Mouse (Mus musculus): ENCODE data around the gene Prkch. TPM values are rescaled to one million over a fixed set of nuclear protein-coding genes. Genes with fewer than 3 reads are reported as not detected.

Gene Prkch
- polyA plus RNA-seq, 1 experiment from 2014 or later: 8.0 TPM

DNA sequence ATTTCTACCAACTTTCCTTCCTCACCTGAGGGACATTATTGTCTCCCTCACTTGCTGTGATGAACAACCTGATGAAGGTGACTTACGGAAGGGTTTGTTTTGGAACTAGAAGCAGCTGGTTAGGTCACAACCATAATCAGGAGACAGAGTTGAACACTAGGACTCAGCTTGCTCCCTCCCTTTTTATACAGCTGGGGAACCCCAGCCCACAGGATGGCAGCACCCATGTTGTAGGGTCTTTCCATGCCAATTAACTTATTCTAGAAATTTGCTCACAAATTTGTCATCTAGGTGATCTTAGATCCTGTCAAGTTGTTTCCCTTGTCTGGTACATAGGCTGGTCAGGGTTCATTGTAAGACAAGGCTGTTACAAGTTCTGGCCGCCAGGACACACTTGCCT, 130.7 kb downstream of the Prkch start:
- H3K9me3 ChIP-seq (ENCODE audit: control insufficient read depth, low read length): no peaks in the 10 kb centered on the region
- no peak overlapping the region for H3K4me2 ChIP-seq (ENCODE audit: low read depth, low read length)
- 94% methylated on average over 2 of the region's 2 CpGs for WGBS
- no peak for ATAC-seq (ENCODE audit: low read depth)
- H3K27ac ChIP-seq (ENCODE audit: low read depth, low read length): peak overlapping the region; percentile 60; the same call in 1 of the 2 replicates
- no peak overlapping the region for H3K4me3 ChIP-seq (ENCODE audit: low read depth, low read length)
- no peak overlapping the region for H3K9ac ChIP-seq (replicated peaks; ENCODE audit: low read depth, low read length)
- H3K27me3 ChIP-seq (ENCODE audit: control insufficient read depth, insufficient read depth, low read length): peaks cover 3% of the 10 kb centered on the region; the same call in 1 of the 2 replicates
- no peaks in the 10 kb centered on the region for H3K36me3 ChIP-seq (ENCODE audit: control insufficient read depth, insufficient read depth, low read length)
- no peaks in the 10 kb centered on the region for H3K4me1 ChIP-seq (ENCODE audit: control insufficient read depth, insufficient read depth, low read length)

DNA sequence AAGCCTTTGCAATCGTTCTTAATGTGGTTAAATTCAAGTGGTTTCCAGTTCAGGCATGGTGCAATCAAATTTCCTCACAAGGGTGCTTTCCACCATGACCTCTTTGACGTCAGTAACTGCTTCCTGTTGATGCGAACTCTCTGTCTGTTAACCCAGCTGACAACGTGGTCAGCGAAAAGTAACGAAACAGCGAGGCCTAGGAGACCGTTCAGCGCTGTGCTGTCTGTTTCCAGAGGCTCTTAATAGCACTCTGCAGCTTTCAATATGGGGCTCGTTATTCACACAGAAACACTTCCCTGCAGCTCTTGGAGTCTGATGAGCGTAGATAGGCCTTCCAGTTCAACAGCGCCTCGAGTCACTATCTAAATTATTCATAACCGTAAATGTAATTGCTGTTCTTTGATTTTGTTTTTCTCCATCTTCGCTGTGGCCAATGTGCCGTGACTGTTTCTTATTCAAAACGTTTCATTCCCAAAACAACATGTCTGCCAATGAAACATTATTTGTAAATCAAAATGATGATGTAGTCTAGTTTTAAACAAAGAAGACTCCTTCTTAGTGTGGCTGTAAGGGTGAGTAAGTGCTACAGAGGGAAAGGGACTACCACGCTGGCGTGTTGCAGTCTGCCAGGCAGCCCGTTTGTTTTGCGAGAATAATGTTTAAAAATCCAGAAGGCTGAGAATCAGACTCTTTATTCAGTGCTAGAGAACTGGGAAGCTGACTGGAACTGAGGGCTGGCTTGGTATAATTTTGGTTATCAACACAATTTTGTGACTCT, 131.5 kb downstream of the Prkch start:
- Histone ChIP-seq H3K36me3 (ENCODE audit: control insufficient read depth, insufficient read depth, low read length) (no peaks in the 10 kb centered on the region), H3K4me3 (ENCODE audit: low read depth, low read length) (no peak overlapping the region), H3K27me3 (ENCODE audit: control insufficient read depth, insufficient read depth, low read length) (peaks cover 3% of the 10 kb centered on the region; the same call in 1 of the 2 replicates), H3K4me1 (ENCODE audit: control insufficient read depth, insufficient read depth, low read length) (no peaks in the 10 kb centered on the region), H3K9me3 (ENCODE audit: control insufficient read depth, low read length) (no peaks in the 10 kb centered on the region), H3K4me2 (ENCODE audit: low read depth, low read length) (no peak overlapping the region), H3K27ac (ENCODE audit: low read depth, low read length) (peak overlapping the region; percentile 60), H3K9ac (replicated peaks; ENCODE audit: low read depth, low read length) (no peak overlapping the region)
- WGBS: 49% methylated on average over 21 of the region's 21 CpGs
- ATAC-seq (ENCODE audit: low read depth): peak; percentile 82

DNA sequence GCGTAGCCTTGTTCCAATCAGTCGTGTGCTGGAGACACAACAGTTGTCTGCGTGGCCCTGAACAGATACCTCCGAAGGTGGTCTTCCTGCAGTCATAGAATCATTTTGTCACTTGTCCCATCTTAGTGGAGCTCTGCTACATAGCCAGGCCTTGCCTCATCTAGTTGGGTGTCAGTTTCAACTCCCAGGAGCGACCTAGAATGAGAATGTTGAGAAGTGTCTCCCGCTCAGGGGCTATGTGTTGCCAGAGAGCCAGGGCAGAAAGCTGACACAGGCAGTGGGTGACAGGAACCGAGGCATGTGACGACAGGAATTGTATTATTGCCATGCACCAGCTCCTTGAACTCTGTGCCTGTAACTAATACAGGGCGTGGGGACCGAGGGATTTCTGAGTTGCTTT, 133.4 kb downstream of the Prkch start:
- Histone ChIP-seq H3K9ac (replicated peaks; ENCODE audit: low read depth, low read length) (no peak overlapping the region), H3K4me2 (ENCODE audit: low read depth, low read length) (no peak overlapping the region), H3K9me3 (ENCODE audit: control insufficient read depth, low read length) (no peaks in the 10 kb centered on the region), H3K4me3 (ENCODE audit: low read depth, low read length) (no peak overlapping the region), H3K4me1 (ENCODE audit: control insufficient read depth, insufficient read depth, low read length) (no peaks in the 10 kb centered on the region), H3K36me3 (ENCODE audit: control insufficient read depth, insufficient read depth, low read length) (no peaks in the 10 kb centered on the region), H3K27me3 (ENCODE audit: control insufficient read depth, insufficient read depth, low read length) (0 out of 2 replicates have a peak, but pooled peaks cover 3% of the 10 kb centered on the region), H3K27ac (ENCODE audit: low read depth, low read length) (no peak overlapping the region)
- WGBS: 90% methylated on average over 10 of the region's 10 CpGs
- no peak for ATAC-seq (ENCODE audit: low read depth)

DNA sequence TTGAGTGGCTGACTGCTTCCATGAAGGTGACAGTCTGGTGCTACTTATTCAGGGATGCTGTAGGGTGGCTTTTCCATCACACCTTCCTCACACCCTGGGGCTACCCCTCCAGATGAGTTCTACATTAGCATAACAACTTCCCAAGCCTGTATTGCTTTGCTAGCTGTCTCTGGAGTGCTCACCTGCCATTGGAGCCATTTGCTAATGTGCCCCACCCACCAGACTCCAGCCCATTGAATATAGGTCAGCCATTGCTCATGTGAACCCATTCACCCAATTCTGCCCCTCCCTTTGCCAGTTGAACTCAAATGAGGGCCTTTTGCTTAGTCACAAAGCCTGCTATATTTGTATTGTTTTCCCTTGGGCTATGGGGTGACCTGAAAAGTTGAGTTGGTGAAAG, 135.2 kb downstream of the Prkch start:
- Histone ChIP-seq H3K9me3 (ENCODE audit: control insufficient read depth, low read length) (no peaks in the 10 kb centered on the region), H3K4me3 (ENCODE audit: low read depth, low read length) (no peak overlapping the region), H3K9ac (replicated peaks; ENCODE audit: low read depth, low read length) (no peak overlapping the region), H3K27ac (ENCODE audit: low read depth, low read length) (no peak overlapping the region), H3K4me1 (ENCODE audit: control insufficient read depth, insufficient read depth, low read length) (no peaks in the 10 kb centered on the region), H3K4me2 (ENCODE audit: low read depth, low read length) (no peak overlapping the region), H3K27me3 (ENCODE audit: control insufficient read depth, insufficient read depth, low read length) (0 out of 2 replicates have a peak, but pooled peaks cover 3% of the 10 kb centered on the region), H3K36me3 (ENCODE audit: control insufficient read depth, insufficient read depth, low read length) (no peaks in the 10 kb centered on the region)
- ATAC-seq (ENCODE audit: low read depth): no peak

DNA sequence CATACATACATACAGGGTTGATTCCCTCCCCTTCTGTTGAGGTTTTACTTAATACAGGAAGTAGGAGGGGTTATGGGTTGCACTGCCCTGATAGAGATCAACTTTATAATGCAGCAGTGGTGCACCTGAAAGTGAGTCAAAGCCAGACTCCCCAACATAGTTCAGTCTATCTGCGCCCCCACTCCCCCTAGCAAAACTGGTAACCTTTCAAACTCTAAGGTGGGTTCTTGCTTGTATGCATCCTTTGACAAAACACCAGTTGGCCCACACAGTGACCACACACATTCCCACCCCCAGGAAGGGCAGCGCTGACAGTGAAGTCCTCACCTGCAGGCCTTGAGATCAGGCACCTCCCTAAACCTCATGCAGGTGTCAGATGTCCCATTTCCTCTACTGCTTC, 135.9 kb downstream of the Prkch start:
- Histone ChIP-seq H3K9me3 (ENCODE audit: control insufficient read depth, low read length) (no peaks in the 10 kb centered on the region), H3K4me3 (ENCODE audit: low read depth, low read length) (no peak overlapping the region), H3K27me3 (ENCODE audit: control insufficient read depth, insufficient read depth, low read length) (0 out of 2 replicates have a peak, but pooled peaks cover 3% of the 10 kb centered on the region), H3K4me2 (ENCODE audit: low read depth, low read length) (no peak overlapping the region), H3K36me3 (ENCODE audit: control insufficient read depth, insufficient read depth, low read length) (no peaks in the 10 kb centered on the region), H3K4me1 (ENCODE audit: control insufficient read depth, insufficient read depth, low read length) (no peaks in the 10 kb centered on the region), H3K9ac (replicated peaks; ENCODE audit: low read depth, low read length) (no peak overlapping the region), H3K27ac (ENCODE audit: low read depth, low read length) (no peak overlapping the region)
- no peak for ATAC-seq (ENCODE audit: low read depth)
- WGBS: 89% methylated on average over 2 of the region's 2 CpGs

DNA sequence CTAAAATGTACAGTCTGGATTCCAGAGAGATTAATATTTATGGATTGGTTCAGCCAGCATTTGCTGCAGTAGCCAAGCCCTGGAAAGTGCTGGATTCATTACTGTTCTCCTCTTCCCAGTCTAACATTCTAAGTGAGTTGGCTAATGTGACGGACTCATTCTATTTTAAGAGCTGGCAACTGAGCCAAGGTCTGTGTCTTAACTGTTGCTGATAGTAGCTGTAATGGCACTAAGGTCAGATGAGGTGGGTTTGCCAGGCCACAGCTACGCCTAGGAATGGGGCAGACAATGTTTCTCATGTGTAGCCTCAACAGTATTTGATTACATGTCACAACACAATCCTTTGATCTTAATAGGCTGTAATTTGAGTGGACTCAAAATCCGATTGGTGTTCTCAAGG, 137.5 kb downstream of the Prkch start:
- Histone ChIP-seq H3K27ac (ENCODE audit: low read depth, low read length) (no peak overlapping the region), H3K4me3 (ENCODE audit: low read depth, low read length) (no peak overlapping the region), H3K4me1 (ENCODE audit: control insufficient read depth, insufficient read depth, low read length) (no peaks in the 10 kb centered on the region), H3K27me3 (ENCODE audit: control insufficient read depth, insufficient read depth, low read length) (peaks cover 9% of the 10 kb centered on the region), H3K9me3 (ENCODE audit: control insufficient read depth, low read length) (no peaks in the 10 kb centered on the region), H3K9ac (replicated peaks; ENCODE audit: low read depth, low read length) (no peak overlapping the region), H3K4me2 (ENCODE audit: low read depth, low read length) (no peak overlapping the region), H3K36me3 (ENCODE audit: control insufficient read depth, insufficient read depth, low read length) (no peaks in the 10 kb centered on the region)
- WGBS: 81% methylated on average over 3 of the region's 3 CpGs
- ATAC-seq (ENCODE audit: low read depth): no peak

DNA sequence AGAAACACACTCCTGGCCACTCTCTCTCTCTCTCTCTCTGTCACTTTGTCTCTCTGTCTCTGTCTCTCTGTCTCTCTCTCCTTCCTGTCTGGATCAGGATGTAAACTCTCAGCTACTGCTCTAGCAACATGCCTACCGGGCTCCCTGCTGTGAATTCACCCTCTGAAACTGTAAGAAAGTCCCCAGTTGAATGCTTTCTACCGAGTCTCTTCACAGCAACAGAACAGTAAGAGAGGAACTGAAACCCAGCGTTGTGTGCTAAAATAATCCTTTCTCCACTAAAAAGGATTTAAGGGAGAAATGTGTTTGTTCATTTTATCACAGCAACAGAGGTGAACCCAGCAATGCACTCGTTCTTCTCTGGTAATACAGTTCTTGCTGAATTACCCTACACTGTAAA, 138.5 kb downstream of the Prkch start:
- Histone ChIP-seq H3K36me3 (ENCODE audit: control insufficient read depth, insufficient read depth, low read length) (no peaks in the 10 kb centered on the region), H3K4me1 (ENCODE audit: control insufficient read depth, insufficient read depth, low read length) (no peaks in the 10 kb centered on the region), H3K27ac (ENCODE audit: low read depth, low read length) (no peak overlapping the region), H3K4me3 (ENCODE audit: low read depth, low read length) (no peak overlapping the region), H3K9me3 (ENCODE audit: control insufficient read depth, low read length) (no peaks in the 10 kb centered on the region), H3K9ac (replicated peaks; ENCODE audit: low read depth, low read length) (no peak overlapping the region), H3K27me3 (ENCODE audit: control insufficient read depth, insufficient read depth, low read length) (peaks cover 17% of the 10 kb centered on the region), H3K4me2 (ENCODE audit: low read depth, low read length) (no peak overlapping the region)
- ATAC-seq (ENCODE audit: low read depth): no peak
- 76% methylated on average over 4 of the region's 4 CpGs for WGBS

DNA sequence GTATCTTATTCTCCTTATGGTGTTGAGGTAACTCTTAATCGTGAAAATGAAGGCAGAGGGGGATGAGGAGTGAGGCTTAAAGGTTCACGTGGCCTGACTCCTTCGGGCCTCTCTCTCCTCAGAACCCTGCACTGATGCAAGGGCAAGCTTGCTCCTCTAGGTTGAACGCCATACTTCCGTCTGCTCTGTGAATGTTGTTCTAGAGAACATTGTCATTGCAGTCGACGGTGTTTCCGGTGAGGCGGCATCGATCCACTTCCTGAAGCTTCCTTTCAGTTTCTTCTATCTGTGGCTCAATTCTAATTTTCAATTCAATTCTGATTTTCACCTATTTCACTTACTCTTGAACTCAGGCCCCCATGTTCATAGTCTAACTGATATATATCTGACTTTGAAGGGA, 139.3 kb downstream of the Prkch start:
- peaks cover 19% of the 10 kb centered on the region for H3K27me3 ChIP-seq (ENCODE audit: control insufficient read depth, insufficient read depth, low read length)

DNA sequence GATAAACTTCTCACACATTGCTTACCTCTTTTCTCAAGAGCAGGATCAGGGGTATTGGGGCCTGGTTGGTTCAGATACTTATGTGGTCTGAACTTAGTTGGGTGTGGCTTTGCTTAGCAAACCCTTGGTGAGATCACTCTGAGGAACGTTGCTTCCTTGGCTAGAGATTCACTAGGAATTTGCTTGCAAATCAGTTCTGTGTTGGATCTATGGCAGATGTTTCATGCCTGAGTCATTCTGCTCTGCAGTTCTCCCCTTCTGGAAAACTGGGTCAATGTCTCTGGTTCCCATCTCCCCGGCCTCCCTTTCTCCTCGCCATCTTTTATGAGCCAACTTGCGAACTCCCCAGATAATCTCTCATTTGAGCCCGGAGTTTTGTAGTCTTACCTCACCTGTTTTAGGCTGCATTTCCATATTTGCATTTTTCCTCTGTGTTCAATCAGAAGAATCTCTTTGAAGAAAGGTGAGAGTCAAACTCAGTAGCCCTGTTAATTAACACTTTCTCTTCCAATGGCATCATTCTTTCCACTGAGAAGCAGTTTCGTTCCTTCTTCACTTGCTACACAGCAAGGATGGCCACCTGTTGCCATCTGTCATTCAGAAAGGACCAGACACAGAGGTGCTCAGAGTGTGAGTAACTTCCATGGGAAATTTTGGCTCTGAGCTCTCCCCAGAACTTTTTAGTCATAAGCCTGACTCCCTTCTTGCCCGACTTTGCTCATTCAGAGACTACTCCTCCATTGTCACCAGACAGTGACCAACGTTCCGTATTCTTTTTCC, 141.4 kb downstream of the Prkch start:
- 92% methylated on average over 9 of the region's 9 CpGs for WGBS
- ATAC-seq (ENCODE audit: low read depth): no peak
- no peak overlapping the region for H3K4me3 ChIP-seq (ENCODE audit: low read depth, low read length)
- H3K27ac ChIP-seq (ENCODE audit: low read depth, low read length): no peak overlapping the region
- no peaks in the 10 kb centered on the region for H3K9me3 ChIP-seq (ENCODE audit: control insufficient read depth, low read length)
- peaks cover 26% of the 10 kb centered on the region for H3K27me3 ChIP-seq (ENCODE audit: control insufficient read depth, insufficient read depth, low read length)
- H3K36me3 ChIP-seq (ENCODE audit: control insufficient read depth, insufficient read depth, low read length): no peaks in the 10 kb centered on the region
- no peaks in the 10 kb centered on the region for H3K4me1 ChIP-seq (ENCODE audit: control insufficient read depth, insufficient read depth, low read length)
- H3K9ac ChIP-seq (replicated peaks; ENCODE audit: low read depth, low read length): no peak overlapping the region
- no peak overlapping the region for H3K4me2 ChIP-seq (ENCODE audit: low read depth, low read length)

More for the DNA sequence above, 139.3 kb downstream of the Prkch start:
- no peaks in the 10 kb centered on the region for H3K4me1 ChIP-seq (ENCODE audit: control insufficient read depth, insufficient read depth, low read length)
- no peaks in the 10 kb centered on the region for H3K36me3 ChIP-seq (ENCODE audit: control insufficient read depth, insufficient read depth, low read length)
- no peaks in the 10 kb centered on the region for H3K9me3 ChIP-seq (ENCODE audit: control insufficient read depth, low read length)
- no peak overlapping the region for H3K4me3 ChIP-seq (ENCODE audit: low read depth, low read length)
- no peak for ATAC-seq (ENCODE audit: low read depth)
- H3K4me2 ChIP-seq (ENCODE audit: low read depth, low read length): no peak overlapping the region
- H3K27ac ChIP-seq (ENCODE audit: low read depth, low read length): no peak overlapping the region
- H3K9ac ChIP-seq (replicated peaks; ENCODE audit: low read depth, low read length): no peak overlapping the region
- 97% methylated on average over 10 of the region's 10 CpGs for WGBS

All from neural tube, embryonic 14.5 days (tissue).